Mouse (Mus musculus) MEL-GATA-1-ER (cell line): ENCODE data around the gene Gm20388.
"Not testable (repeated sequence)": the region's sequence is repeated elsewhere in the genome, so short reads cannot be mapped to it uniquely, and the experiment has no call there.

Experiments
- DNase-seq: peaks from one replicate; pipeline ENCODE4 v3.0.0-alpha.2; 2012; ENCODE audit warnings: low read depth; ENCODE audit errors: extremely low read depth

Gm20388 gene

GRCm38 (mm10) chr8:123627410-123628147 is 3716.9 kb downstream of the Gm20388 start:
- DNase-seq: no peak

GRCm38 (mm10) chr8:123628253-123628967 is 3717.8 kb downstream of the Gm20388 start:
- DNase-seq: no peak

GRCm38 (mm10) chr8:123628968-123629755 is 3718.5 kb downstream of the Gm20388 start:
- peak; percentile 58 for DNase-seq

GRCm38 (mm10) chr8:123630058-123630457 is 3719.4 kb downstream of the Gm20388 start:
- DNase-seq: no peak

GRCm38 (mm10) chr8:123630841-123631251 is 3720.2 kb downstream of the Gm20388 start:
- DNase-seq: no peak

- not testable (repeated sequence) for DNase-seq
Measured at GRCm38 (mm10) chr8:123631746-123632145, 3721.1 kb downstream of the Gm20388 start.

- no peak for DNase-seq
Measured at GRCm38 (mm10) chr8:123632257-123632656, 3721.6 kb downstream of the Gm20388 start.

GRCm38 (mm10) chr8:123633801-123634200 is 3723.2 kb downstream of the Gm20388 start:
- no peak for DNase-seq

- DNase-seq: no peak
Measured at GRCm38 (mm10) chr8:123634395-123635131, 3723.9 kb downstream of the Gm20388 start.

- DNase-seq: no peak
Measured at GRCm38 (mm10) chr8:123635671-123636070, 3725.0 kb downstream of the Gm20388 start.

GRCm38 (mm10) chr8:123643330-123644051 is 3732.8 kb downstream of the Gm20388 start:
- no peak for DNase-seq

GRCm38 (mm10) chr8:123645229-123645628 is 3734.6 kb downstream of the Gm20388 start:
- DNase-seq: no peak

GRCm38 (mm10) chr8:123648245-123649170 is 3737.9 kb downstream of the Gm20388 start:
- no peak for DNase-seq

- DNase-seq: no peak
Measured at GRCm38 (mm10) chr8:123649483-123649882, 3738.8 kb downstream of the Gm20388 start.

GRCm38 (mm10) chr8:123651390-123652098 is 3740.9 kb downstream of the Gm20388 start:
- DNase-seq: no peak

GRCm38 (mm10) chr8:123652641-123653040 is 3742.0 kb downstream of the Gm20388 start:
- no peak for DNase-seq

GRCm38 (mm10) chr8:123653308-123653993 is 3742.8 kb downstream of the Gm20388 start, which contains the start of gene Rhou:
Rhou (plus strand) TSS chr8:123653929.
- no peak for DNase-seq

GRCm38 (mm10) chr8:123653994-123654569 is 3743.4 kb downstream of the Gm20388 start:
- no peak for DNase-seq
